Mouse (Mus musculus) right cerebral cortex, postnatal 36 days (tissue): ENCODE results near the gene Por.
A peak's percentile ranks its signal among the peaks of the same experiment; 100 is the strongest.

Experiments
- DNase-seq, 2 experiments: peaks; one replicate each; pipeline ENCODE4 v3.0.0; 2022; ENCODE audit warnings: low spot score in 2 of 2, mixed read lengths in 1 of 2

Por gene

GRCm38 (mm10) chr5:135702190-135702589 is 32.4 kb downstream of the Por start:
- no peak for DNase-seq

- DNase-seq = peak; percentile 78 to 81
These were observed 32.9 kb downstream of the Por start for GRCm38 (mm10) chr5:135702682-135703192.

- no peak for DNase-seq
These were observed 33.6 kb downstream of the Por start for GRCm38 (mm10) chr5:135703431-135703830.

- no peak for DNase-seq
These were observed 35.5 kb downstream of the Por start for GRCm38 (mm10) chr5:135705383-135705782.

- DNase-seq = no peak
These were observed 37.2 kb downstream of the Por start for GRCm38 (mm10) chr5:135707039-135707438.

GRCm38 (mm10) chr5:135707855-135708254 is 38.0 kb downstream of the Por start:
- no peak for DNase-seq

- DNase-seq = no peak
These were observed 39.9 kb downstream of the Por start for GRCm38 (mm10) chr5:135709716-135710115.

GRCm38 (mm10) chr5:135710599-135711214 is 40.9 kb downstream of the Por start:
- DNase-seq = peak in 1 of 2 experiments; percentile 44

- DNase-seq = no peak
These were observed 41.9 kb downstream of the Por start for GRCm38 (mm10) chr5:135711582-135712355.

- peak; percentile 68 to 83 for DNase-seq
These were observed 43.0 kb downstream of the Por start for GRCm38 (mm10) chr5:135712803-135713202.

GRCm38 (mm10) chr5:135713441-135714218 is 43.8 kb downstream of the Por start:
- DNase-seq = peak; percentile 55

- no peak for DNase-seq
These were observed 45.8 kb downstream of the Por start for GRCm38 (mm10) chr5:135715624-135716023.

- no peak for DNase-seq
These were observed 49.8 kb downstream of the Por start for GRCm38 (mm10) chr5:135719586-135720120.

GRCm38 (mm10) chr5:135720121-135720520 is 50.3 kb downstream of the Por start:
- DNase-seq = no peak

- no peak for DNase-seq
These were observed 51.2 kb downstream of the Por start for GRCm38 (mm10) chr5:135721076-135721475.

- DNase-seq = no peak
These were observed 52.3 kb downstream of the Por start for GRCm38 (mm10) chr5:135722121-135722520.

- no peak for DNase-seq
These were observed 53.4 kb downstream of the Por start for GRCm38 (mm10) chr5:135723165-135723751.

- no peak for DNase-seq
These were observed 54.9 kb downstream of the Por start for GRCm38 (mm10) chr5:135724536-135725322.

GRCm38 (mm10) chr5:135725391-135725841 is 55.6 kb downstream of the Por start:
- peak; percentile 53 to 54 for DNase-seq

GRCm38 (mm10) chr5:135725991-135726390 is 56.2 kb downstream of the Por start:
- no peak for DNase-seq
